Mouse (Mus musculus) midbrain, embryonic 14.5 days (tissue): ENCODE measurements at regions not wholly inside any gene's neighbourhood (a gene's known extent, or its start where the extent isn't known, plus 50 kb on each side); places are given as distances from the start of the nearest gene placed in this dataset.

Experiments
- ATAC-seq: fragments of 200-750 bp; cut with Nextera tagmentation; 2 replicates; pipeline ENCODE4 v1.8.0; 2017; ENCODE audit warnings: moderate number of reproducible peaks, moderate library complexity; ENCODE audit not compliant: low FRiP score, low TSS enrichment
- DNase-seq: peaks from one replicate; pipeline ENCODE4 v3.0.0-alpha.2; 2015
- H3K27ac ChIP-seq: fragments of 300-500 bp; sonication (generic); replicated peaks from 2 replicates; pipeline ENCODE4 v1.5.1; 2014; ENCODE audit warnings: mild to moderate bottlenecking, low read depth, low read length, moderate library complexity
- H3K27me3 ChIP-seq: fragments of 300-500 bp; sonication (generic); 2 replicates; pipeline ENCODE4 v1.6.1; 2014; ENCODE audit warnings: low read length, control low read depth, mixed read lengths; ENCODE audit not compliant: control insufficient read depth, insufficient read depth
- H3K36me3 ChIP-seq: fragments of 300-500 bp; sonication (generic); 2 replicates; pipeline ENCODE4 v1.6.1; 2014; ENCODE audit warnings: low read length, control low read depth; ENCODE audit not compliant: control insufficient read depth, insufficient read depth
- H3K4me1 ChIP-seq: fragments of 300-500 bp; sonication (generic); 2 replicates; pipeline ENCODE4 v1.6.1; 2014; ENCODE audit warnings: mild to moderate bottlenecking, antibody characterized with exemption, low read length, control low read depth; ENCODE audit not compliant: control insufficient read depth, insufficient read depth
- H3K4me2 ChIP-seq: fragments of 300-500 bp; sonication (generic); 2 replicates; pipeline ENCODE4 v1.6.1; 2014; ENCODE audit warnings: mild to moderate bottlenecking, low read length, moderate library complexity
- H3K4me3 ChIP-seq: fragments of 300-500 bp; sonication (generic); replicated peaks from 2 replicates; pipeline ENCODE4 v1.5.1; 2014; ENCODE audit warnings: low read depth, low read length
- H3K9ac ChIP-seq: fragments of 300-500 bp; sonication (generic); replicated peaks from 2 replicates; pipeline ENCODE4 v1.6.1; 2014; ENCODE audit warnings: mild to moderate bottlenecking, low read length, moderate library complexity
- H3K9me3 ChIP-seq: fragments of 300-500 bp; sonication (generic); 2 replicates; pipeline ENCODE4 v1.6.1; 2016; ENCODE audit warnings: low read length, control low read depth, mixed read lengths; ENCODE audit not compliant: control insufficient read depth
- WGBS: fragments of 180-500 bp; shearing (Covaris S2); extraction: QIAGEN DNeasy Blood & Tissue Kit; methylation state at CpG from one replicate; pipeline ENCODE4 v1.1.7; 2014; 5-methylcytosine and 5-hydroxymethylcytosine counted together

DNA sequence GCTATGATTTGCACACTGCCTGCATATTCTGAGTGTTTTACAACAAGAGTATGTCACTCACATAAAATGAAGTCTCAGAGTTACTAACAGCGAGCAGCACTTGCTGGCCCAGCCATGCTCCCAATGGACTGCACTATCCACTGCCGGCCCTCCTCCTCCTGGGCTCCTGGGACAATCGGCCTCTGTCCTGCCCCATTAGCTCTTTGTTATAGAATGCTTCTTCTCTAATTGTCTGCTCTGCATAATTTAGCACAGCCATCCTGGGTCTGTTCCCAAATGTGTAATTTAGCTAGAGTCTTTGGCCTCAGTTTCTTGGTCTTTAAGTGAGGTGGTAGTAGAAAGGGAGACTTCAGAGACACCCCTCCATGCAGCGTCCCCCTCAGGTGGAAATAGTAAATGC lies 426.2 kb downstream of the Ptpru start:
- H3K27me3 ChIP-seq, result no peaks in the 10 kb centered on the region
- H3K4me3 ChIP-seq, result no peak overlapping the region
- peaks cover 5% of the 10 kb centered on the region; the same call in 1 of the 2 replicates for H3K4me1 ChIP-seq
- no peak overlapping the region for H3K27ac ChIP-seq
- H3K9me3 ChIP-seq, result no peaks in the 10 kb centered on the region
- ATAC-seq (no peak), DNase-seq (no peak)
- no peak overlapping the region for H3K4me2 ChIP-seq
- WGBS, result 40% methylated on average over 4 of the region's 4 CpGs
- no peaks in the 10 kb centered on the region for H3K36me3 ChIP-seq
- H3K9ac ChIP-seq, result no peak overlapping the region

DNA sequence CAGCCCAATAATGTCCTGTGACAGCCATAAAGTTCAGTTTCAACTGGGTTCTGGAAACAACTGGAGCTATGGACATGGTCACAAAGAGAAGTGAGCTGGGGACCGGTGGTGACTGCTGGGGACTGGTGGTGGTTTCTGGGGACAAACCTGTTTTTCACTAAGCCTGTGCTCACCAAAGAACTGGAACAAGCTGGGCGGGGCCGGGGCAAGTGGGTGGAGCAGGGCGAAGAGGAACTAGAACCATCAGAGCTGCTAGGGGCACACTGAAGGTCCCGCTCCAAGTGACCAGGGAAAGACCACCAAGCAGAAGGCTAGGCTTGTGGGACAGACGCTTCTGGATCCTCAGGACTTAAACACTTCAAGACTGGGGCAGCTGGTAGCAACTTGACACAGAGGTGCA lies 424.7 kb downstream of the Ptpru start:
- Histone ChIP-seq H3K4me2 (no peak overlapping the region), H3K27me3 (no peaks in the 10 kb centered on the region), H3K9ac (no peak overlapping the region), H3K9me3 (no peaks in the 10 kb centered on the region), H3K4me1 (0 out of 2 replicates have a peak, but pooled peaks cover 2% of the 10 kb centered on the region), H3K36me3 (no peaks in the 10 kb centered on the region), H3K27ac (no peak overlapping the region), H3K4me3 (no peak overlapping the region)
- WGBS, result 79% methylated on average over 6 of the region's 6 CpGs
- DNase-seq (no peak), ATAC-seq (no peak)

DNA sequence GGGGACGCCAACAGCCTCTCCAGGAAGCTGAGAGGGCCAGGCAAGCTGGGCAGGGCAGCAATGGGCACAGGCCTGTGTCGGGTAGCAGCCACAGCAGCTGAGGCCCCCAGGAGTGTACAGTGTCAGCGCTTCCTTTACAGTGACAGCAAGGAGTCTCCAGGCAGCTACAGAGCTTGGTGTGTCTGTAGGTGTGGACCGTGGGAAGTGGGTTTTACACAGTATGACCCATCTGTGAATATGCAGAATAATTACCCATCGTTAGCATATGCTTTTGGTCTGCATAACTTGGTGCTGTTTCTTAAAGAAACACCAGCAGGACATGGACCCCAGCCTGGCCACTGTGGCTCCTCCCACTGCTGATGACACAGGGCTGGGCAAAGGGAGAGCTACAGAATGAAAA lies 422.6 kb downstream of the Ptpru start:
- H3K4me2 ChIP-seq, result no peak overlapping the region
- H3K4me1 ChIP-seq, result 0 out of 2 replicates have a peak, but pooled peaks cover 2% of the 10 kb centered on the region
- H3K9me3 ChIP-seq, result no peaks in the 10 kb centered on the region
- no peaks in the 10 kb centered on the region for H3K36me3 ChIP-seq
- ATAC-seq (no peak), DNase-seq (no peak)
- H3K27me3 ChIP-seq, result no peaks in the 10 kb centered on the region
- H3K27ac ChIP-seq, result no peak overlapping the region
- H3K4me3 ChIP-seq, result no peak overlapping the region
- no peak overlapping the region for H3K9ac ChIP-seq
- WGBS, result 77% methylated on average over 5 of the region's 5 CpGs

DNA sequence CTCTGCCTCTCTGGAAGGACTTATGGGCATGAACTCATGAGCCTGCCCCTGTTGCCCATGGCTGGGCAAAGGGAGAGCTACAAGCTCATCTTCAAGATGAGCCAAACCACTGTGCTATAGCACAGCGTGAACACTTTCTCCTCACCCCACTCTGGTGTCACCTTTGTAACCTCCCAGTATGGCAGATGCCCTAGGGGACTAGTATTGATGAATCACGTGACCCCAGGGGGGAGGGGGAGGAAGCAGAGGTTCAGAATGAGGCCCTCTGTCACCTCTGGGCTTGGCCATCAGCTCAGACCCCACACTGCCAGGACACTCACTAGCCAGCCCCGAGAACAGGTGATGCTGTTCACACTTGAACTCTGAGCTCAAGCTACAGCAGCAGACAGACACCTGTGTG lies 421.9 kb downstream of the Ptpru start:
- Histone ChIP-seq H3K27me3 (no peaks in the 10 kb centered on the region), H3K4me3 (no peak overlapping the region), H3K9ac (no peak overlapping the region), H3K27ac (no peak overlapping the region), H3K4me2 (no peak overlapping the region), H3K36me3 (no peaks in the 10 kb centered on the region), H3K9me3 (no peaks in the 10 kb centered on the region), H3K4me1 (0 out of 2 replicates have a peak, but pooled peaks cover 2% of the 10 kb centered on the region)
- DNase-seq, result no peak
- ATAC-seq, result no peak
- 83% methylated on average over 3 of the region's 3 CpGs for WGBS

DNA sequence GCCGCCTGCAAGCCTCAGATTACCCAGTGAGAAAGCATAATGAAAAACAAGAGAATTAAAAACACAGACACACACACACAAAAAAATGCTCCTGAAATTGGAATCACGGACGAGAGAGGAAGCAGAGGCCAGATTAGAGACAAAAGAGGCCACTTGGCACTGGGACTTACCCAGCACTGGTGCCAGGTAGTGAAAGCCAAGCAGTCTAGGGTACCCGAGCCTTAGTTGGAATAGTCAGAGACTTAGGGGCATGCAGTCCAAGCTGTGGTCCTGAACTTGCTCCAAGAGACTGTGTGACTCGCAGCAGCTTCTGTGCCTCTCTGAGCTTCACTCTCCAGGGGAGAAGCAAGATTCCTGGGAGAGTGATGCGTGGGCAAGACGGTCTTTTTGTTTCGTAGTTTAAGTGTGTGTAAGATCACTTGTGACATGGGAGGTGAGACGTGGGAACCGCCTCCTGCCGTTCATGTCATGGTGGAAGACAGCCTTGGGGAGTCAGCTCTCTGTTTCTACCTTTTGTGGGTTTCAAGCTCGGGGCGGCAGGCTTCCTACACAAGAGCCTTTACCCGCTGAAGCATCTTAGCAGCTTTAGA lies 420.8 kb downstream of the Ptpru start:
- Histone ChIP-seq H3K4me3 (no peak overlapping the region), H3K4me2 (no peak overlapping the region), H3K9me3 (no peaks in the 10 kb centered on the region), H3K9ac (no peak overlapping the region), H3K36me3 (no peaks in the 10 kb centered on the region), H3K27me3 (no peaks in the 10 kb centered on the region), H3K4me1 (no peaks in the 10 kb centered on the region), H3K27ac (no peak overlapping the region)
- 77% methylated on average over 14 of the region's 14 CpGs for WGBS
- ATAC-seq (no peak), DNase-seq (no peak)

DNA sequence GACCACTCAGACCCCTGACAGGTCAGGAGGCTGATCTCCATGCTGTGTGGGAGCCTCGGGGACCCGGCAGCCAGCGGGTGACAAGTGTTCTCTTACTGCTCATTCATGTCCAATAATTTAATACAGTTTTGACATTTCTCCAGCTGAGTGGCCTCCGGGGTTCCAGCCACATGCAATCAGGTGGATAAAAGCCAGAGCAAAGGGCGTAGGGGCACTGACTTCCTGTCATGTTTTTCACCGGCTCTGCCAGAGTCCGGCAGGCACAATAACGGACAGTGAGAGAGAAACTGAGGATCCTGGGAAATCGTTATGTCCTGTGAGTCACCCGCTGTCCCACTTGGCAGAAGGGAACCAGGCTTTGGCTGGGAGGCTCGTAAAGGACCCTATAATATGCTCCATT lies 412.8 kb downstream of the Ptpru start:
- Histone ChIP-seq H3K27ac (no peak overlapping the region), H3K36me3 (no peaks in the 10 kb centered on the region), H3K9me3 (no peaks in the 10 kb centered on the region), H3K27me3 (no peaks in the 10 kb centered on the region), H3K4me2 (no peak overlapping the region), H3K9ac (no peak overlapping the region), H3K4me1 (peaks cover 14% of the 10 kb centered on the region), H3K4me3 (no peak overlapping the region)
- DNase-seq (no peak), ATAC-seq (no peak)
- WGBS, result 64% methylated on average over 11 of the region's 11 CpGs

DNA sequence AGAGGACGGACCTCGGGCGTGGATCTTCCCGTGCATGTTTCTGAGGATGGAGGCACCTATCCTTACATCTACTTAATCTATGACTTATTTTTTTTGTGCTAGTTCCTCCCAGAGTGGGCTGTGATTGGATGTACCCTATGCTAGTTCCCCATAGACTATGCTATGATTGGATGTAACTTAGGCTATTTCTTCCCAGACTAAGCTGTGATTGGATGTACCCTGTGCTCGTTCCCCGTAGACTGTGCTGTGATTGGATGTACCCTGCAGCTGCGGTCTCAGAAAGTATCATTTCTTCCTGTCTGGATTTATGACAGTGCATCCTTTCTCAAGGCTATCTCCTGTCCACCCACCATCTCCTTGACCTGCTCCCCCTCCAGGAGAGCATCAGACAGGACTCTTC lies 410.2 kb downstream of the Ptpru start:
- no peak for ATAC-seq
- Histone ChIP-seq H3K9ac (no peak overlapping the region), H3K9me3 (no peaks in the 10 kb centered on the region), H3K27me3 (no peaks in the 10 kb centered on the region), H3K4me3 (no peak overlapping the region), H3K27ac (no peak overlapping the region), H3K4me1 (peaks cover 22% of the 10 kb centered on the region), H3K4me2 (no peak overlapping the region), H3K36me3 (no peaks in the 10 kb centered on the region)
- WGBS, result 96% methylated on average over 7 of the region's 7 CpGs
- DNase-seq, result no peak

DNA sequence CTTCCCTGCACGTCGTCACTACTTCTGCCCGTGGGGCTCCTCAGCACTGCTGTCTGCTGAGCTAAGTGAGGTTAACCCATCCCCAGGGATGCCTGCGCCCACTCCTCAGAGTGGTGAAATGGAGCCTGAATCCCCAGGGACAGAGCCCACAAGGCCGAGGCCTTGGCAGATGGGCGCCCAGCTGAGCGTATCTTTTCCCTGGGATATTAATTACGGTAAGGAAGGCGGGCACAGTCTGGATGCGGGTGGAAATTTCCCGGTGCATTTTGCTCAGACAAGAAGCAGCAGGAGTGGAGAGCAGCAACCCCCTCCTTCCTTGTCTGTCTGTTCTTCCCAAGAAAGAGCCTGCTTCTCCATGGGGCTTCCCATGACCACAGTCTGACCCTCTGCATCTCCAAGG lies 408.7 kb downstream of the Ptpru start:
- peaks cover 27% of the 10 kb centered on the region for H3K4me1 ChIP-seq
- H3K9me3 ChIP-seq, result no peaks in the 10 kb centered on the region
- ATAC-seq, result no peak
- H3K9ac ChIP-seq, result 0 out of 2 replicates have a peak overlapping the region, but pooled peaks have one; percentile 3
- H3K4me3 ChIP-seq, result no peak overlapping the region
- DNase-seq, result peak; percentile 55
- H3K36me3 ChIP-seq, result no peaks in the 10 kb centered on the region
- WGBS, result 54% methylated on average over 11 of the region's 11 CpGs
- H3K27me3 ChIP-seq, result no peaks in the 10 kb centered on the region
- H3K27ac ChIP-seq, result no peak overlapping the region
- no peak overlapping the region for H3K4me2 ChIP-seq

DNA sequence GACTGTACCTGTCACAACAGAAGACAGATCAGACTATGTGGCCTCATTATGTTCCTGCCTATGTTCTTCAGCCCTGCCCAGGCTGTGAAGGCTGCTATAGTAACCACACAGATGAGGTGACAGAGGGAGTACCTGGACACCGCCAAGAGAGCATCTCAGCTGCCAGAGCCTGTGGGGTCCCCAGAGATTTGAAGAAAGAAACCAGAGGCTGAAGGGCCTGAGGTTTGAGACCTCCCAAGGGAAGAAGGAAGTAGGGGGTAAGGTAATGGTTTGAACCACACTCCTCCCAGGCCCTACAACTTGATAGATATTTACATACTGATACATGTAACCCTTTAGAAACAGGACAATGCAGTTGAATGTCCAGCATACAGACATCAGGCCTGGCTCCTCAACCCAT lies 407.7 kb downstream of the Ptpru start:
- H3K27ac ChIP-seq, result no peak overlapping the region
- peaks cover 25% of the 10 kb centered on the region for H3K4me1 ChIP-seq
- no peaks in the 10 kb centered on the region for H3K9me3 ChIP-seq
- DNase-seq (no peak), ATAC-seq (no peak)
- no peak overlapping the region for H3K9ac ChIP-seq
- H3K4me2 ChIP-seq, result no peak overlapping the region
- H3K36me3 ChIP-seq, result no peaks in the 10 kb centered on the region
- H3K4me3 ChIP-seq, result no peak overlapping the region
- 85% methylated on average over 1 of the region's 1 CpGs for WGBS
- no peaks in the 10 kb centered on the region for H3K27me3 ChIP-seq
